Mouse (Mus musculus) CH12.LX (cell line): Measurements from ENCODE around the gene Cryl1. TPM values are rescaled to one million over a fixed set of nuclear protein-coding genes. Genes with fewer than 3 reads are reported as not detected.
A peak's percentile ranks its signal among the peaks of the same experiment; 100 is the strongest.

Experiments
- DNase-seq: peaks from one replicate; pipeline ENCODE4 v3.0.0-alpha.2; 2013; ENCODE audit errors: extremely low read depth
- H3K27ac ChIP-seq: 2 replicates; pipeline ENCODE4 v1.5.1; 2012; ENCODE audit warnings: low read depth, mild to moderate bottlenecking, control low read depth, moderate library complexity; ENCODE audit not compliant: insufficient read depth
- H3K27me3 ChIP-seq: replicated peaks from 2 replicates; pipeline ENCODE3; 2012; ENCODE audit warnings: inconsistent platforms
- H3K36me3 ChIP-seq, 2 experiments: replicated peaks in 1 of 2; 2 replicates each; pipeline versions ENCODE3 to v1.6.1; 2012; ENCODE audit warnings: inconsistent platforms in 1 of 2, low read length in 1 of 2, mild to moderate bottlenecking in 1 of 2, mixed read lengths in 1 of 2, moderate library complexity in 1 of 2; ENCODE audit not compliant: control insufficient read depth in 1 of 2, insufficient read depth in 1 of 2
- H3K4me1 ChIP-seq, 2 experiments: 2 replicates each; pipeline ENCODE4 v1.6.1; 2012; ENCODE audit warnings: inconsistent platforms in 1 of 2, moderate library complexity in 1 of 2; ENCODE audit not compliant: insufficient read depth in 2 of 2, control insufficient read depth in 1 of 2
- H3K4me2 ChIP-seq: 2 replicates; pipeline ENCODE4 v1.6.1; 2012; ENCODE audit warnings: low read depth, mild to moderate bottlenecking, control low read depth; ENCODE audit not compliant: poor library complexity, insufficient read depth, severe bottlenecking
- H3K4me3 ChIP-seq, 3 experiments: fragments of 150-350 bp in 1 of 3; sonication (generic) in 1 of 3; replicated peaks in 1 of 3; 2 replicates each; pipeline versions ENCODE3 to v1.5.1; 2011 to 2012; ENCODE audit warnings: low read depth in 2 of 3, low read length in 2 of 3, mild to moderate bottlenecking in 2 of 3, moderate library complexity in 2 of 3, control low read depth in 1 of 3, improper control_type of control experiment in 1 of 3, inconsistent platforms in 1 of 3, mixed read lengths in 1 of 3; ENCODE audit not compliant: poor library complexity in 1 of 3
- H3K79me2 ChIP-seq: replicated peaks from 2 replicates; pipeline ENCODE4 v1.6.1; 2012; ENCODE audit warnings: mild to moderate bottlenecking, moderate library complexity; ENCODE audit not compliant: control insufficient read depth, poor library complexity, insufficient read depth, severe bottlenecking; ENCODE audit errors: extremely low read depth
- H3K9ac ChIP-seq: 2 replicates; pipeline ENCODE4 v1.6.1; 2012; ENCODE audit warnings: low read depth, mild to moderate bottlenecking, control low read depth, moderate library complexity; ENCODE audit not compliant: insufficient read depth
- H3K9me3 ChIP-seq: replicated peaks from 2 replicates; pipeline ENCODE3; 2012; ENCODE audit warnings: low read length, inconsistent platforms, mixed read lengths
- BHLHE40 ChIP-seq: IDR thresholded peaks from 2 replicates; pipeline ENCODE4 v1.6.1; 2011; ENCODE audit warnings: mild to moderate bottlenecking, low read depth, low read length, improper control_type of control experiment
- CHD2 ChIP-seq: IDR thresholded peaks from 2 replicates; pipeline ENCODE4 v1.6.1; 2011; ENCODE audit warnings: low read length, improper control_type of control experiment
- CTCF ChIP-seq, 2 experiments: IDR thresholded peaks in 1 of 2; conservative IDR thresholded peaks in 1 of 2; 2 replicates each; pipeline ENCODE4 v1.5.1; 2011 to 2012; ENCODE audit warnings: low read depth in 2 of 2, low read length in 2 of 2, improper control_type of control experiment in 1 of 2, inconsistent platforms in 1 of 2, mild to moderate bottlenecking in 1 of 2, moderate library complexity in 1 of 2
- E2F4 ChIP-seq: IDR thresholded peaks from 2 replicates; pipeline ENCODE4 v1.6.1; 2011; ENCODE audit warnings: low read depth, low read length, improper control_type of control experiment; ENCODE audit not compliant: insufficient replicate concordance
- EP300 ChIP-seq: IDR thresholded peaks from 2 replicates; pipeline ENCODE4 v1.6.1; 2011; ENCODE audit warnings: low read length, improper control_type of control experiment
- ETS1 ChIP-seq: conservative IDR thresholded peaks from 2 replicates; pipeline ENCODE4 v1.6.1; 2012; ENCODE audit warnings: low read depth, mild to moderate bottlenecking, inconsistent platforms, low read length, improper control_type of control experiment, moderate library complexity
- GABPA ChIP-seq: IDR thresholded peaks from 2 replicates; pipeline ENCODE4 v1.6.1; 2012; ENCODE audit warnings: low read depth, low read length, improper control_type of control experiment, inconsistent platforms; ENCODE audit not compliant: insufficient replicate concordance
- HCFC1 ChIP-seq: IDR thresholded peaks from 2 replicates; pipeline ENCODE4 v1.6.1; 2012; ENCODE audit warnings: low read depth, mild to moderate bottlenecking, inconsistent platforms, low read length, improper control_type of control experiment
- JUND ChIP-seq: conservative IDR thresholded peaks from 2 replicates; pipeline ENCODE4 v1.6.1; 2011; ENCODE audit warnings: low read depth, low read length, improper control_type of control experiment
- MAFK ChIP-seq: IDR thresholded peaks from 2 replicates; pipeline ENCODE4 v1.6.1; 2011; ENCODE audit warnings: low read length, improper control_type of control experiment; ENCODE audit not compliant: insufficient replicate concordance
- MAX ChIP-seq: IDR thresholded peaks from 2 replicates; pipeline ENCODE4 v1.6.1; 2011; ENCODE audit warnings: low read length, improper control_type of control experiment
- MEF2A ChIP-seq: IDR thresholded peaks from 2 replicates; pipeline ENCODE4 v1.6.1; 2014; ENCODE audit warnings: low read depth, mild to moderate bottlenecking, inconsistent platforms, low read length, improper control_type of control experiment, borderline replicate concordance
- MXI1 ChIP-seq: IDR thresholded peaks from 2 replicates; pipeline ENCODE4 v1.6.1; 2011; ENCODE audit warnings: mild to moderate bottlenecking, low read depth, low read length, improper control_type of control experiment
- MYC ChIP-seq: IDR thresholded peaks from 2 replicates; pipeline ENCODE4 v1.6.1; 2011; ENCODE audit warnings: low read depth, mild to moderate bottlenecking, improper control_type of control experiment, low read length
- NELFE ChIP-seq: IDR thresholded peaks from 2 replicates; pipeline ENCODE4 v1.6.1; 2011; ENCODE audit warnings: low read depth, low read length, improper control_type of control experiment
- NRF1 ChIP-seq: IDR thresholded peaks from 2 replicates; pipeline ENCODE4 v1.6.1; 2014; ENCODE audit warnings: low read depth, mild to moderate bottlenecking, inconsistent platforms, low read length, improper control_type of control experiment, moderate library complexity
- POLR2AphosphoS2 ChIP-seq: IDR thresholded peaks from 2 replicates; pipeline ENCODE4 v1.6.1; 2011; ENCODE audit warnings: low read depth, low read length, improper control_type of control experiment
- RAD21 ChIP-seq: IDR thresholded peaks from 2 replicates; pipeline ENCODE4 v1.6.1; 2011; ENCODE audit warnings: low read depth, mild to moderate bottlenecking, low read length, improper control_type of control experiment, moderate library complexity
- RCOR1 ChIP-seq: conservative IDR thresholded peaks from 2 replicates; pipeline ENCODE4 v1.6.1; 2012; ENCODE audit warnings: low read depth, mild to moderate bottlenecking, inconsistent platforms, low read length, improper control_type of control experiment
- SIN3A ChIP-seq: IDR thresholded peaks from 2 replicates; pipeline ENCODE4 v1.6.1; 2012; ENCODE audit warnings: low read length, improper control_type of control experiment, inconsistent platforms
- SMC3 ChIP-seq: IDR thresholded peaks from 2 replicates; pipeline ENCODE4 v1.6.1; 2011; ENCODE audit warnings: low read depth, low read length, improper control_type of control experiment
- TBP ChIP-seq: conservative IDR thresholded peaks from 2 replicates; pipeline ENCODE4 v1.6.1; 2011; ENCODE audit warnings: low read depth, low read length, improper control_type of control experiment
- TCF12 ChIP-seq: IDR thresholded peaks from 2 replicates; pipeline ENCODE4 v1.6.1; 2014; ENCODE audit warnings: low read depth, mild to moderate bottlenecking, inconsistent platforms, low read length, improper control_type of control experiment
- UBTF ChIP-seq: IDR thresholded peaks from 2 replicates; pipeline ENCODE4 v1.6.1; 2012; ENCODE audit warnings: low read depth, mild to moderate bottlenecking, inconsistent platforms, low read length, improper control_type of control experiment, moderate library complexity
- USF1 ChIP-seq: IDR thresholded peaks from 2 replicates; pipeline ENCODE4 v1.6.1; 2014; ENCODE audit warnings: low read depth, mild to moderate bottlenecking, inconsistent platforms, low read length, improper control_type of control experiment
- USF2 ChIP-seq: conservative IDR thresholded peaks from 2 replicates; pipeline ENCODE4 v1.6.1; 2011; ENCODE audit warnings: low read depth, low read length, improper control_type of control experiment
- ZC3H11A ChIP-seq: IDR thresholded peaks from 2 replicates; pipeline ENCODE4 v1.6.1; 2012; ENCODE audit warnings: low read depth, mild to moderate bottlenecking, inconsistent platforms, low read length, improper control_type of control experiment
- ZKSCAN1 ChIP-seq: IDR thresholded peaks from 2 replicates; pipeline ENCODE4 v1.6.1; 2012; ENCODE audit warnings: low read depth, inconsistent platforms, low read length, improper control_type of control experiment, borderline replicate concordance
- ZMIZ1 ChIP-seq: IDR thresholded peaks from 2 replicates; pipeline ENCODE4 v1.6.1; 2012; ENCODE audit warnings: low read depth, mild to moderate bottlenecking, inconsistent platforms, low read length, improper control_type of control experiment
- ZNF384 ChIP-seq: IDR thresholded peaks from 2 replicates; pipeline ENCODE4 v1.6.1; 2012; ENCODE audit warnings: low read depth, low read length, improper control_type of control experiment, inconsistent platforms
- dilution Hi-C: fragments of 300-500 bp; cut with MboI; formaldehyde crosslinking; loops from 2 replicates; pipeline ENCODE4 v1.14.3; 2020; ENCODE audit warnings: low sequenced_read_pairs; ENCODE audit not compliant: extremely low pct_unique_long_range_greater_than_20kb, extremely low pct_ligation_motif_present
- in situ Hi-C: fragments of 300-500 bp; cut with MboI; formaldehyde crosslinking; loops from 3 replicates; pipeline ENCODE4 v1.14.3; 2019; ENCODE audit warnings: low sequenced_read_pairs, low pct_ligation_motif_present, low pct_unique_long_range_greater_than_20kb, mixed read lengths
- polyA plus RNA-seq: library from polyadenylated mRNA; unstranded; fragments of >175 nt; gene quantifications from 2 replicates; pipeline ENCODE4 v1.2.1, GENCODE M21; 2012; ENCODE audit warnings: low read depth; ENCODE audit not compliant: insufficient read length
- total RNA-seq, 2 experiments: library from RNA; depleted of rRNA; stranded (reverse); fragments of 300-350 nt in 1 of 2; fragments of >200 nt in 1 of 2; gene quantifications; 2 replicates each; pipeline ENCODE4 v1.2.3; 2012 to 2014

Cryl1 gene
- total and polyA plus RNA-seq, 3 experiments: 13.1 to 33.7 (median 31.8) TPM

DNA sequence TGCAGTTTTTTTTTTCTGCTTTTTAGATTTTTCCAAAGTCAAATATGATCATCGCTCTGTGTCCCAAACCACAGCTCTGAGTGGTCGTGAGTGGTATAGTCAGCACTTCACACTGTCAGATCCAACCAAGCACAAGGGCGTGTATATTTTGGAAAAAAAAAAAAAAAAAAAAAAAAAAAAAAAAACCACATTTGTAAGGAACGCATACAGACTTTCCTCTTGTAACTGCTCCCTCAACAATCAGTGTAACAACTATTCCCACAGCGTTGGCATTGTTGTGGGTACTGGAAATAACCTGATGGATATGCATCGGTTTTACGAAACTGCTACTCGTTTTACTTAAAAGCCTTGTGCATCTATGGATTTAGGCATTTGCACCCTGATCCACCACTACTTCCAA lies 9.8 kb upstream of the Cryl1 start:
- no peaks in the 10 kb centered on the region for H3K36me3 ChIP-seq
- H3K4me2 ChIP-seq: no peak overlapping the region
- in situ Hi-C loops: no loop called here
- H3K27me3 ChIP-seq: no peaks in the 10 kb centered on the region
- H3K4me1 ChIP-seq: peaks cover 0 to 6% of the 10 kb centered on the region in 2 experiments; a peak in 2 of 4 replicates
- no peaks in the 10 kb centered on the region for H3K79me2 ChIP-seq
- H3K9ac ChIP-seq: no peak overlapping the region
- H3K9me3 ChIP-seq: no peaks in the 10 kb centered on the region
- dilution Hi-C loops: no loop called here
- H3K27ac ChIP-seq: no peak overlapping the region
- peak; percentile 66 for TF ChIP-seq ZNF384
- no peak for TF ChIP-seq MAFK
- TF ChIP-seq, all 38 proteins: peak for 1
- no peak overlapping the region for H3K4me3 ChIP-seq
- DNase-seq: no peak

DNA sequence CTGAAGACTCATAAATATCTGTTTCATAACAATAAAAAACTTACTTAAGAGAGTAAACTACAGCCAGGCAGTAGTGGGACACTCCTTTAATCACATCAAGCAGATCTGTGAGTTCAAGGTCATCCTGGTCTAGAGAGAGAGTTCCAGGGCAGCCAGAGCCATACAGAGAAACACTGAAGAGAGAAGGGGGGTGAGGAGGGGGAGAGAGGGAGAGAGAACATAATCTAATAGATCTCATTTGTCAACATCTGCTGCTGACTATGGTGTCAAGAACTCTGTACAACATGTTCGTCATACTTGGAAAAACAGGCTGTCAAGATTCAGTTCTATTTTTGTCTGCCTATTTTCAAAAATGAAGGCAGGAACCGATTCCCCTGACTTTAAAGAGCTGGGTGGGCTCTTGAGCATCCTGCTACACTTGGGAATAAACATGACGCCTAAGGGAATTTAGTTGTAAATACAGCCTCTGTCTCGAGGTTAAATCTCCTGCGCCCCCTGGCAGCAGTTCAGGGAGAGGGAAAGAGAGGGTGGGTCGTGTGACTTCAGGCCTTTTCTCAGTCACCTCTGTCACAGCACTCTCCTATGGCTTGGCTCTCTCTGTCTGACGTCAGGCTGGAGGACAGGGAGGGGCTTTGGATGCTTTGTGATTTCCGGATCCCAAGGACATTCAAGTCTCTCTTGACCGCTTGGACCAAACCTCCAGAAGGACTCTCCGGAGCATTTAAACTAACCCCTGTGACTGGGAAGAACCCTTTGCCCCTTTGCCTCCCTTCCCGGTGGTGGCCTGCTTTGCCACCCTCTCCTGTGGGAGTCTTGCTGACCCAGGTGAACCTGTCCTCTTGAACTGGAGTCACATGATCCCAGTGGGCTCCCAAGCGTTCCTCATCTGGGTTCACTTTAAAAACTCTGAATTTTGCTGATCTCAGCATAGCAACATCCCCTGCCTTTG lies 9.0 kb upstream of the Cryl1 start:
- no peak for TF ChIP-seq TCF12
- TF ChIP-seq SMC3: peak; percentile 82
- no peak for TF ChIP-seq ZMIZ1
- TF ChIP-seq CHD2: no peak
- peak in 1 of 2 experiments; percentile 80; a peak in 2 of 4 replicates for TF ChIP-seq CTCF (conservative IDR thresholded peaks at IDR 0.05 in 1 of 2, IDR thresholded peaks at IDR 0.05 in 1 of 2; ENCODE audit: low read depth in 2 of 2, low read length in 2 of 2)
- no peak for TF ChIP-seq SIN3A
- no peak for TF ChIP-seq ZKSCAN1
- no peak for TF ChIP-seq USF2
- no peak for TF ChIP-seq TBP
- no peak for TF ChIP-seq E2F4
- no peak for TF ChIP-seq MEF2A
- peak; percentile 72; the same call in 1 of the 2 replicates for TF ChIP-seq MAFK
- no peak for TF ChIP-seq NRF1
- TF ChIP-seq HCFC1: no peak
- no peak for TF ChIP-seq NELFE
- TF ChIP-seq RCOR1: no peak
- TF ChIP-seq MYC: no peak
- peak; percentile 53 for TF ChIP-seq BHLHE40
- no peak for TF ChIP-seq UBTF
- peak; percentile 59 for TF ChIP-seq RAD21
- TF ChIP-seq JUND: no peak
- TF ChIP-seq POLR2AphosphoS2: no peak
- TF ChIP-seq GABPA: no peak
- no peak for TF ChIP-seq ZC3H11A
- no peak for TF ChIP-seq ETS1
- TF ChIP-seq MXI1: no peak
- TF ChIP-seq MAX: no peak
- no peak for TF ChIP-seq EP300
- TF ChIP-seq USF1: no peak
- Histone ChIP-seq H3K36me3 (no peaks in the 10 kb centered on the region), H3K79me2 (no peaks in the 10 kb centered on the region), H3K4me3 (peak overlapping the region in 1 of 3 experiments; percentile 28), H3K9me3 (no peaks in the 10 kb centered on the region), H3K27ac (no peak overlapping the region), H3K4me2 (peak overlapping the region; percentile 38; the same call in 1 of the 2 replicates), H3K9ac (no peak overlapping the region), H3K27me3 (no peaks in the 10 kb centered on the region), H3K4me1 (peaks cover 0 to 6% of the 10 kb centered on the region in 2 experiments; a peak in 2 of 4 replicates)
- peak; percentile 46 for DNase-seq
- in situ Hi-C loops: no loop called here
- dilution Hi-C loops: no loop called here
